Comparison of ENCODE assay signal across 16 mouse cellular contexts in genomic region chr5:117840988-117841387, GRCm38 (mm10).
DNase-seq lines count a peak whose midpoint lies in the region; ATAC-seq lines count a peak whose summit lies in the region.
"Had no signal": no experiment of that assay in that cellular context is flagged by ENCODE, and none has a peak within 500 bp of the region (broad histone marks: within the 10 kb centered on the region; RNA-seq: fewer than 3 reads in every experiment).

No protein-coding gene starts in this region.

- H3K9ac ChIP-seq in forebrain, embryonic 16.5 days (replicated peaks; ENCODE audit: low read depth, low read length): peak overlapping the region; percentile 63
- H3K9ac ChIP-seq: heart, embryonic 12.5 days; intestine, embryonic 15.5 days; limb, embryonic 12.5 days; liver, embryonic 14.5 days had no signal

- H3K36me3 ChIP-seq in forebrain, embryonic 16.5 days (ENCODE audit: control insufficient read depth, insufficient read depth): no peaks in the 10 kb centered on the region
- H3K36me3 ChIP-seq: heart, embryonic 12.5 days; intestine, embryonic 15.5 days; limb, embryonic 12.5 days had no signal

- no peak for DNase-seq in frontal cortex, postnatal 25 days (ENCODE audit: low spot score in 2 of 2)
- DNase-seq in left cerebral cortex, postnatal 14 days (ENCODE audit: low spot score in 2 of 2): peak; percentile 31 to 57
- no peak for DNase-seq in left cerebral cortex, adult 18-20 months (ENCODE audit: low spot score in 2 of 2)
- peak; percentile 20 for DNase-seq in right cerebral cortex, postnatal 14 days
- DNase-seq in thymus, adult 18-20 months: no peak
- no peak for DNase-seq in urinary bladder, adult 18-20 months (ENCODE audit: low spot score in 2 of 2)
- DNase-seq: B cell, adult 2 months; heart, postnatal 36 days; lung, postnatal 10 days had no signal

- intact Hi-C loops in left cerebral cortex, postnatal 14 days (cut with DNase I): no loop called here

- peak overlapping the region; percentile 74 for H3K4me2 ChIP-seq in forebrain, embryonic 16.5 days (ENCODE audit: low read length)
- H3K4me2 ChIP-seq: heart, embryonic 12.5 days had no signal

- WGBS in forebrain, embryonic 16.5 days: 17% methylated on average over 5 of the region's 5 CpGs

- no peaks in the 10 kb centered on the region for H3K9me3 ChIP-seq in forebrain, embryonic 16.5 days (ENCODE audit: control insufficient read depth, low read length)
- H3K9me3 ChIP-seq: heart, embryonic 12.5 days; intestine, embryonic 15.5 days; limb, embryonic 12.5 days had no signal

- peaks cover 33% of the 10 kb centered on the region for H3K4me1 ChIP-seq in forebrain, embryonic 16.5 days (replicated peaks; ENCODE audit: control insufficient read depth, insufficient read depth, low read length)
- H3K4me1 ChIP-seq: heart, embryonic 12.5 days had no signal

- H3K27me3 ChIP-seq in forebrain, embryonic 16.5 days (replicated peaks; ENCODE audit: control insufficient read depth, insufficient read depth, low read length): peaks cover 8% of the 10 kb centered on the region; the same call in 1 of the 2 replicates

- H3K27ac ChIP-seq in forebrain, embryonic 16.5 days (ENCODE audit: low read length): peak overlapping the region; percentile 80
- H3K27ac ChIP-seq: intestine, embryonic 15.5 days; limb, embryonic 12.5 days; liver, embryonic 14.5 days had no signal

- 0 out of 2 replicates have a peak, but pooled peaks have one; percentile 30 for ATAC-seq in frontal cortex, adult (ENCODE audit: low TSS enrichment)
- ATAC-seq in forebrain, embryonic 16.5 days: peak; percentile 54
- ATAC-seq: Patski had no signal

- no peak overlapping the region for H3K4me3 ChIP-seq in forebrain, embryonic 16.5 days (replicated peaks; ENCODE audit: low read length)
- H3K4me3 ChIP-seq: heart, embryonic 12.5 days had no signal

Comparison
In these comparisons a context has a peak if more than half of its experiments do, and no peak if none do; other contexts are left out.
1. DNase-seq: peak in left cerebral cortex, postnatal 14 days (2 of 2) and right cerebral cortex, postnatal 14 days (single experiment); none in frontal cortex, postnatal 25 days (0 of 2), left cerebral cortex, adult 18-20 months (0 of 2), thymus, adult 18-20 months (0 of 2) and urinary bladder, adult 18-20 months (0 of 2).